Mouse (Mus musculus) lung, adult 2 months (tissue): ENCODE measurements around the gene Pxn.

Experiments used
- CTCF ChIP-seq: fragments of 200-500 bp; IDR thresholded peaks from 2 replicates; pipeline ENCODE4 v1.5.1; 2011; ENCODE audit warnings: mild to moderate bottlenecking, low read length, control low read depth; ENCODE audit not compliant: insufficient read depth
- POLR2A ChIP-seq: fragments of 200-500 bp; IDR thresholded peaks from 2 replicates; pipeline ENCODE4 v1.6.1; 2011; ENCODE audit warnings: low read depth, mild to moderate bottlenecking, control low read depth, low read length, borderline replicate concordance; ENCODE audit errors: extremely low read depth

DNA sequence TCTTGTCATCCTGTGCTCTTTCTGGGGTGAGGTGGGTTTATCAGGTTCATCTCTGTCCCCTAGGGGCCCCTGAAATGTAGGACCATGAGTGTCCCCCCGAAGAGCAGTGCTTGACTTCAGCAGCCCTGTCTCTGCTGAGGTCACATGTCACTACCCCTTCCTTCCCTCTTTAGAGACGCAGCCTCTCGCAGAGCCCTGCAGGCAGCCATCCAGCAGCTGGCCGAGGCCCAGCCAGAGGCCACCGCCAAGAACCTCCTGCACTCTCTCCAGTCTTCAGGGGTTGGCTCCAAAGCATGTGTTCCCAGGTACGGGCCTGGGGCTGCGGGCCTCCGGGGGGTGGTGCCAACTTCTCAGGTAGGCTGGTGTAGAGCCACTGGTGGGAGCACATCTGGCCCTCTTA lies 68.5 kb downstream of the Pxn start:
- no peak for TF ChIP-seq POLR2A
- TF ChIP-seq CTCF, result no peak
